Comparison of ENCODE assay signal across 24 mouse cellular contexts in genomic region chr2:178924456-178925115, GRCm38 (mm10).
DNase-seq lines count a peak whose midpoint lies in the region; ATAC-seq lines count a peak whose summit lies in the region.
"Had no signal": no experiment of that assay in that cellular context is flagged by ENCODE, and none has a peak within 500 bp of the region (broad histone marks: within the 10 kb centered on the region; RNA-seq: fewer than 3 reads in every experiment).

No protein-coding gene starts in this region.

- no peaks in the 10 kb centered on the region for H3K27me3 ChIP-seq in heart, embryonic 15.5 days
- H3K27me3 ChIP-seq in limb, embryonic 15.5 days = no peaks in the 10 kb centered on the region
- no peaks in the 10 kb centered on the region; the same call in 1 of the 2 replicates for H3K27me3 ChIP-seq in forebrain, embryonic 10.5 days (ENCODE audit: poor library complexity, severe bottlenecking)
- H3K27me3 ChIP-seq: CH12.LX; intestine, embryonic 15.5 days; liver, embryonic 12.5 days; neural tube, embryonic 12.5 days had no signal

- H3K9me3 ChIP-seq in heart, embryonic 15.5 days (replicated peaks) = no peaks in the 10 kb centered on the region
- H3K9me3 ChIP-seq in limb, embryonic 15.5 days = no peaks in the 10 kb centered on the region
- no peaks in the 10 kb centered on the region for H3K9me3 ChIP-seq in forebrain, embryonic 10.5 days
- H3K9me3 ChIP-seq: intestine, embryonic 15.5 days; neural tube, embryonic 12.5 days had no signal

- H3K4me1 ChIP-seq in heart, embryonic 15.5 days (replicated peaks) = peaks cover 6% of the 10 kb centered on the region
- H3K4me1 ChIP-seq in limb, embryonic 15.5 days = peaks cover 3% of the 10 kb centered on the region; the same call in 1 of the 2 replicates
- peaks cover 29% of the 10 kb centered on the region for H3K4me1 ChIP-seq in forebrain, embryonic 10.5 days
- H3K4me1 ChIP-seq: intestine, embryonic 15.5 days; liver, embryonic 12.5 days; neural tube, embryonic 12.5 days had no signal

- peak; percentile 71 for ATAC-seq in heart, embryonic 15.5 days (replicated peaks; ENCODE audit: insufficient number of reproducible peaks, insufficient read depth, low FRiP score, low read depth)
- ATAC-seq in limb, embryonic 15.5 days (ENCODE audit: insufficient number of reproducible peaks, low FRiP score, low TSS enrichment, low read depth) = peak; percentile 49; the same call in 1 of the 2 replicates
- ATAC-seq: forebrain, embryonic 14.5 days; intestine, embryonic 15.5 days; liver, embryonic 12.5 days had no signal

- 34% methylated on average over 4 of the region's 4 CpGs for WGBS in heart, embryonic 15.5 days
- 52% methylated on average over 4 of the region's 4 CpGs for WGBS in limb, embryonic 15.5 days
- WGBS in forebrain, embryonic 10.5 days = 79% methylated on average over 4 of the region's 4 CpGs

- no peaks in the 10 kb centered on the region for H3K36me3 ChIP-seq in heart, embryonic 15.5 days
- no peaks in the 10 kb centered on the region for H3K36me3 ChIP-seq in limb, embryonic 15.5 days
- H3K36me3 ChIP-seq in forebrain, embryonic 10.5 days (replicated peaks) = no peaks in the 10 kb centered on the region
- H3K36me3 ChIP-seq: intestine, embryonic 15.5 days; liver, embryonic 12.5 days; neural tube, embryonic 12.5 days had no signal

- peak; percentile 6 for DNase-seq in gastrocnemius, adult 18-20 months (ENCODE audit: low spot score)
- no peak for DNase-seq in gastrocnemius, postnatal 36 days
- peak; percentile 54 for DNase-seq in brain, adult 2 months (ENCODE audit: low read depth, low spot score)
- DNase-seq in forebrain, embryonic 10.5 days (ENCODE audit: extremely low spot score, low spot score) = no peak
- DNase-seq in adrenal gland, postnatal 14 days = no peak
- no peak for DNase-seq in adrenal gland, adult (ENCODE audit: inconsistent age in 2 of 2, low spot score in 1 of 2)
- DNase-seq: adrenal gland, postnatal 36 days; cerebellum, adult 9-11 months; gastrocnemius, postnatal 10 days; layer of hippocampus, postnatal 36 days; lung, embryonic 14.5 days; lung, postnatal 4 days; right cerebral cortex, postnatal 14 days; thymus, postnatal 25 days had no signal

- H3K27ac ChIP-seq in heart, embryonic 15.5 days = 0 out of 2 replicates have a peak overlapping the region, but pooled peaks have one; percentile 3
- H3K27ac ChIP-seq in limb, embryonic 15.5 days = no peak overlapping the region
- no peak overlapping the region for H3K27ac ChIP-seq in forebrain, embryonic 10.5 days
- H3K27ac ChIP-seq: hindbrain, embryonic 14.5 days; intestine, embryonic 15.5 days; kidney, postnatal 0 days; liver, embryonic 12.5 days; neural tube, embryonic 12.5 days had no signal

- intact Hi-C loops in gastrocnemius, postnatal 36 days (cut with DNase I) = no loop called here

- no peak overlapping the region for H3K4me3 ChIP-seq in heart, embryonic 15.5 days
- H3K4me3 ChIP-seq in limb, embryonic 15.5 days = no peak overlapping the region
- H3K4me3 ChIP-seq in forebrain, embryonic 10.5 days = no peak overlapping the region
- H3K4me3 ChIP-seq: intestine, embryonic 15.5 days; liver, embryonic 12.5 days; neural tube, embryonic 12.5 days had no signal

- no peak overlapping the region for H3K9ac ChIP-seq in heart, embryonic 15.5 days
- no peak overlapping the region for H3K9ac ChIP-seq in limb, embryonic 15.5 days
- H3K9ac ChIP-seq: hindbrain, embryonic 14.5 days; intestine, embryonic 15.5 days; liver, embryonic 12.5 days; lung, embryonic 14.5 days; neural tube, embryonic 12.5 days had no signal

- H3K4me2 ChIP-seq in heart, embryonic 15.5 days = no peak overlapping the region
- H3K4me2 ChIP-seq in limb, embryonic 15.5 days = no peak overlapping the region
- H3K4me2 ChIP-seq: hindbrain, embryonic 14.5 days; intestine, embryonic 15.5 days; liver, embryonic 12.5 days; lung, embryonic 14.5 days; midbrain, embryonic 11.5 days; neural tube, embryonic 12.5 days had no signal

Comparison
In these comparisons a context has a peak if more than half of its experiments do, and no peak if none do; other contexts are left out.
1. DNase-seq: peak in gastrocnemius, adult 18-20 months (single experiment) and brain, adult 2 months (single experiment); none in gastrocnemius, postnatal 36 days (0 of 2), forebrain, embryonic 10.5 days (single experiment), adrenal gland, postnatal 14 days (single experiment) and adrenal gland, adult (0 of 2).